Mouse (Mus musculus) CH12.LX (cell line): ENCODE measurements around the gene Ank.

ENCODE experiments used
- MAFK ChIP-seq: IDR thresholded peaks from 2 replicates; pipeline ENCODE4 v1.6.1; 2011; ENCODE audit warnings: low read length, improper control_type of control experiment; ENCODE audit not compliant: insufficient replicate concordance
- MAX ChIP-seq: IDR thresholded peaks from 2 replicates; pipeline ENCODE4 v1.6.1; 2011; ENCODE audit warnings: low read length, improper control_type of control experiment
- POLR2AphosphoS2 ChIP-seq: IDR thresholded peaks from 2 replicates; pipeline ENCODE4 v1.6.1; 2011; ENCODE audit warnings: low read depth, low read length, improper control_type of control experiment
- RCOR1 ChIP-seq: conservative IDR thresholded peaks from 2 replicates; pipeline ENCODE4 v1.6.1; 2012; ENCODE audit warnings: low read depth, mild to moderate bottlenecking, inconsistent platforms, low read length, improper control_type of control experiment
- ZC3H11A ChIP-seq: IDR thresholded peaks from 2 replicates; pipeline ENCODE4 v1.6.1; 2012; ENCODE audit warnings: low read depth, mild to moderate bottlenecking, inconsistent platforms, low read length, improper control_type of control experiment

GRCm38 (mm10) chr15:27560315-27560714 lies 93.8 kb downstream of the Ank start:
- TF ChIP-seq POLR2AphosphoS2 (no peak), ZC3H11A (no peak), RCOR1 (no peak), MAX (no peak), MAFK (no peak)
